Mouse (Mus musculus): ENCODE data around the gene Pck1.

Gene Pck1

DNA sequence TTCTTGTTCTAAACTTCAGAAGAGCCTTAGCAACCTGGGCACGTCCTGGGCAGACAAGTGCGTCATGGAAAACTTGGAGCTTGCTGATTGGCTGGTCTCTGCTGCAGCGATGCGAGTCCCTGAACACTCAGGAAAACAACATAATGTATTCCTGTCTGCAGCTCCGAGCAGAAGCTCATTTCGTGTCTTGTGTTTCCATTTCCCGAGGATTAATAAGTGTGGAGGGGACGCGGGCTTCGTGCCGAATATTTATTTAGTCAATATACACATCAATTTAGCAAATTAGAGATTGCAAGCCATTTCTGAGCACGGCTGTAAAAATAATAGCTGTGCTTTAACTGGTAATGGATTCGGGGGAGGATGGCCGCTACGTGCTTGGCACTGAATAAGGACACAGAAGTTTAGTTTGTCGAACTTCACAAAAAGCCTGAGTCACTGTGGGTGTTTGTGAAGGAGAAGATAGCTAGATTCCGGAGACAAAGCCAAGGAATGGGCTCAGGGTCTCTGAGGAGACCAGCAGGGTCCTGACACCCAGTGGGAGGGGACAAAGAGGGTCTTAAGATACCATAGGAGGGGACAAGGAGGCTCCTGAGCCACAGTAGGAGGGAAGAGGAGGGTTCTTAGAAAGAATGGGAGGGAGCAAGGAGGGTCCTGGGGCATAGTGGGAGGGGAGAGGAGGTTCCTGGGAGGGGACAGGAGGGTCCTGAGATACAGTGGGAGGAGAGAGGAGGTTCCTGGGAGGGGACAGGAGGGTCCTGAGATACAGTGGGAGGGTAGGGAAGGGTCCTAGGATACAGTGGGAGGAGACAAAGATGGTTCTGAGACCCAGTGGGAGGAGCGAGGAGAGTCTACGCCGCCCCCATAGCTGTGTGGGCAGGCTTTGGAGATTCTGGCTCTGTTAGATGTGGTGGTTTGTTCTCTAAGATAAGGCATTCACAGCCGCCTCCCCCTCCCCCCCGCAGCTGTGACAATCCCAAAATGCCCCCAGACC lies 21.0 kb downstream of the Pck1 start:
- in situ Hi-C loops (cut with MboI, MseI) = no loop called here

DNA sequence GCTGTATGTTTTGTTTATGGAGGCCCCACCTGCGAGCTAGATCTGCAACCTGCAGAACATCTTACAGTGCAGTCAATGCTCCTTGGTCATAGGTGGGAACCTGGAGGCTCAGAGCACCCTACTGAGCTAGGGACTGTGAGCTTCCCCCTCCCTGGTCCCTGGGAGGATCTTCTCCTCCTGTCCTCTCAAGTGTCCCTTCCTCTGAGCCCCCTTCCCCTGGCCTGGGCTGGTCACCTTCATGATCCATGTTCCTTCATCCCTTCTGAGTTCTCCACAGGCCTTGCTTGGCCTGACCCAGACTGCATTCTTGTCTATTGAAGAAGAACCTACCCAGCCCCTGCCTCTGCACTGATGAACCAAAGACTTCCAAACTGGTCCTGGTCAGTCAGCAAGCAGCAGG lies 21.7 kb downstream of the Pck1 start:
- in situ Hi-C loops (cut with MboI, MseI) = no loop called here

DNA sequence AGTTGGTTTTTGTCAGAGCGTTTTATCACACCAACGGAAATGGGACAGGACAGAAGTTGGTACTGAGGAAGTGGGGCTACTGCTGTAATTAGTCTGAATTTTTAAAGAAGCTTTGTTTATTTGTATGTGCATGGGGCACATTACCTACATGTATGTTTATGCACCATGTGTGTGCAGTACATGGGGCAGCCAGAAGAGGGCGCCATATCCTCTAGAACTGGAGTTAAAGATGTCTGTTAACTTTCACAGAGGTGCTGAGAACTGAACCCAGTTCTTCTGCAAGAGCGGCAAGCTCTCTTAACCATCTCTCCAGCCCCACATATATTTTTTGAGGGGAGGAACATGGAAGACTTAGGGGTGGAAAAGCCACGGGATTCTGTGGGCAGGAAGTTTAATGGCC lies 22.9 kb downstream of the Pck1 start:
- in situ Hi-C loops (cut with MboI, MseI) = no loop called here

DNA sequence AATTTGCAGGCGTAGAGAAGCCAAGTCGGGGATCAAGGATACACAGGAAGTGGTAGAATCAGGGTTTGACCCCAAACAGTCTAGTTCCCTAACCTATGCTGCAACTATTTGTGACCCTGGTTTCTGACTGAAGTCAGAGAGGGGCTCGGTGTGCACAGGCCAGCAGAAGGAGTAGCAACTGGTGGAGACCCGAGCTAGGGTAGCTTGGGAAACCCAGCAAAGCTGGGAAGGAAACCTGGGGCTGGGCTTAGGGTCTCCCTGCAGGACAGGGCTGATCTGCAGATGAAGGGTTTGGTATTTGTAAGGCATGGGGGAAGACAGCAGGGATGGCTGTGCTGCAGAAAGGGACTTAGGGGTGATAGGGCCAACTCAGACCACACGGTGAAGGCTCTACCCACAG lies 24.6 kb downstream of the Pck1 start:
- in situ Hi-C loops (cut with MboI, MseI) = no loop called here

DNA sequence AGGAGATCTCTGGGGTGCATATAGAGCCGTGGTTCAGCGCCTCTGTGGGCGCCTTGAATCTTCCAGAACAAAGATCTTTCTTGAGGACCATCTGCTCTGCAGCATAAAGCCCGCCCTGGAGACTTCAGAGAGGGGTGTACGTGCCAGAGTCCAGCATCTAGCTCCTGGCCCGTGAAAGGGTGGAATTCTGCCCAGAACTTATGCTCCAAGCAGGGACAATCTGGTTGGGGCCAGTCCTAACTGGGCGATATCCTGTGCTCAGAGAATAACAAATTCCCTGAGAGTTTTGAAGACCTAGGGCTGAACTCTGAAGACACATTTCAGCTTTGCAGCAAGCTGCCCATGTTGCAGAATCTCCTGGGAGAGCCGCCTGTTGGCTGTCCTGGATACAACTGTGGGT lies 25.1 kb downstream of the Pck1 start:
- in situ Hi-C loops (cut with MboI, MseI) = no loop called here

DNA sequence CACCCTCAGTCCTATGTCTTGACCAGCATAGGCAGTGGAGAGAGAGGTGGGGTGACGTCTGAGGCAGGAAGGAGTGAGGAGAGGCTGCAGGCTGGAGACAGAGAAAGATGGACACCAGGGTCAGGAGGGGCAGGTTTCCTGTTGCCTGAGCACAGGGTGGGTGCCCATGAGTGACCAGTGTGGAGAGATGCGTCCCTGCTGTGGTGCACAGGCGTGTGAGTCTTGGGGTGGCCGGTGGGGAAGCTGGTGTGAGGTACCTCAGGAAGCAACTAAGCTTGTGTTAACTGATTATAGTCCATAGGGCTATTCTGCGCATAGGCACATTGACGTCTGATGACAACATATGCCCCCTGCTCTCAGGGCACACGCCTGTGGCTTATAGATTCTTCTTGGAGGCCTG lies 26.2 kb downstream of the Pck1 start:
- in situ Hi-C loops (cut with MboI, MseI) = no loop called here

DNA sequence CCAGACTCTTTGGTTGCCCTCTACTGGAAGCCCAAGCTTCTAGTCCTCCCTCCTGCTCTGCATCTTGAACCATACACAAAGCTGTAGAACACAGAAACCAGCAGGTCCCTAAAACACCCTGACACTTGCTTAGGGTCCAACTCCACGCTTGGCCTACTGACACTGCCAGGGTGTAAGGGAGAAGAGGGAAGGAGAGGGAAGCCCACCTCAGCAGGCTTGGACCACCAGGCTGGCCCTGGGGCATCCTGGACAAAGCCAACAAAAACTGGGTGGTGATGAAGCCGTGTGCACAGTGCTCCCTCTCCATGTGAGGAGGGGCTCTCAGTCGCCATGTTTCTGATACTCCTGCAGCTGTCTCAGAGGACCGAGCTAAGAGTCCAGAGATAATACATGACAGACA lies 27.2 kb downstream of the Pck1 start:
- in situ Hi-C loops (cut with MboI, MseI) = loop anchor here (5.0 kb wide), 2 partner anchors 73 to 367 kb away; no protein-coding TSS in a partner anchor

DNA sequence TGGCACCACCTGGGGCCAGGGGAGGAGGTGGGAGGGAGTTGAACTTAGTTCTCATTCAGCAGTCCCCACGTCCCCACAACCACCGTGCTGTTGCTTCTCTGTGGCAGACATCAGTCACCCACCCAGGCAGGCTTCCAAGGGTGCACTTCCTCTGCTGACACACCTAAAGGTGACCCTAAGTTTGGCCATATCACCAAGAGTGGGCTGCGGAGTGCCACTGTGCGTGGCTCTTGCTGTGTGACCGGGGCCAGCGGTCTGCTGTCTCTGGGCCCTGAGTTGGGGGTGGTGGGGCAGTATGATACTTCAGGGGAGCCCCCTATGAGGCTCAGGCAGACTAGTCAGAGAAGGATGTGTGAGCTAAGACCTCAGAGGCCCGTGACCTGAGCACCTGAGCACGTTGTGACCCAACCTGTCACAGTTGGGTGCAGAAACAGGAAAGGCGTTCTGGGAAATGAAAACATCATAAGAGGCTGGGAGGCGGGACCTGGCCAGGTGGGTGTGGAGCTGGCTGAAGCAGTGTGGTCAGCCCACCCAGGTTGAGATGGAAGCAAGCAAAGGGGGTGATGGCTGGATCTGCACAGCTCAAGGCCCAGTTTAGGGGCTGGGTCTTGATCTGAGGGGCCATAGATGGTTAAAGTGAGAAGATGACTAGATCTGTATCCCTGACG lies 28.0 kb downstream of the Pck1 start:
- in situ Hi-C loops (cut with MboI, MseI) = loop anchor here (5.0 kb wide), 2 partner anchors 74 to 366 kb away; no protein-coding TSS in a partner anchor

DNA sequence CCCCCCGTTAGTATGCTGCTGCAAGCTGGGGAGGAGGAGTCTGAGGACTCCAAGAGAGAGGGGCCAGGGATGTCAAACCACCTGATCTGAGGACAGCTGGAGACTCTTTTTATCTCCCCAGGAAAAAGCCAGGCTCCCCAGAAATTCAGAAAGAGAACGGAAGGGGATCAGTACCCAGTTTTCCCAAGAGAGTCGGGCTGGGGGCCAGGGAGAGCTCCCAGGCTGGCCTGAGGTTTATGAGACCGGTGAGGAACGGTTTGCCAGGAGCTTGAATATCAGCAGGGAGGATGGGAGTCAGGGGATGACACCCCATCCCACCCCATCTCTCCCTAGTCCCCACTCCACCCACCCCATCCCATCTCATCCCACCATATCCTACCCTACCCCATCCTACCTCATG lies 28.6 kb downstream of the Pck1 start:
- in situ Hi-C loops (cut with MboI, MseI) = loop anchor here (5.0 kb wide), 2 partner anchors 74 to 366 kb away; no protein-coding TSS in a partner anchor

DNA sequence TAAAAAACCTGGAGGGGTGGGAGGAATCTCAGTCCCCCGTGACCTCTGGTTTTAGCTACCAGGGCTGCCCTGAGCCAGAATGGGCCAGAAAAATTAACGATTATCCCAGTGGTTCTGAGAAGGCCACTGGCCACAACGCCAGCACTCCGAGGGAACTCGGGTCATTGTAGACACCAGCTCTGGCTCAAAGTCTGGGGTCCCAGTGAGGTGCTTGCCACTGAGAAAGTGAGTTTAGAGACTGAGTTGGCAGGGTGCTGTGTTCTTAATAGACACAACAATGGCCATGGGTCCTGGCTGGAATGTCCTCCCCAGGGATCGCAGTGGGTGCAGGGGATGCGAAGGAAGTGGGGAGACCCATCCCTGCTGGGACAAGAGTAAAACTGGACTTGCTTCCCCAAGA lies 29.1 kb downstream of the Pck1 start:
- in situ Hi-C loops (cut with MboI, MseI) = loop anchor here (5.0 kb wide), 2 partner anchors 75 to 365 kb away; no protein-coding TSS in a partner anchor

DNA sequence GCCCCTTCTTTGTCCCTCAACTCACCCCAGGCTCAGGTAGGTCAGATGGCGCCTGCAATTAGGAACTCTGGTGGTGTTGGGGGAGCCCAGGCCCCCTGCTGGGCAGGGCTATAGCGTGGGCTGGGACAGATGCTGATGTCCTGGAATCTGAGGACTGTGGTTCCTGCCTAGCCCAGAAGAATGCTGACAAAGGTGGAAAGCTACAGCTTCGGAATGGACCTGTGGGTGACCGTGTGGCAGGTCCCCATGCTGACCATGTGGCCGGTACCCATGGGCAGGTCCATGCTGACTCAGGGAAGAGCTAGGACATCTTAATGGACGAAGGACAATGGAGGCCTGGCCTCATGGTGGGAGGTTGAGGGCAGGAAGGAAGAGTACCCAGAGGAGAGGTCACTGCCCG lies 29.9 kb downstream of the Pck1 start:
- in situ Hi-C loops (cut with MboI, MseI) = loop anchor here (5.0 kb wide), 2 partner anchors 75 to 365 kb away; no protein-coding TSS in a partner anchor

DNA sequence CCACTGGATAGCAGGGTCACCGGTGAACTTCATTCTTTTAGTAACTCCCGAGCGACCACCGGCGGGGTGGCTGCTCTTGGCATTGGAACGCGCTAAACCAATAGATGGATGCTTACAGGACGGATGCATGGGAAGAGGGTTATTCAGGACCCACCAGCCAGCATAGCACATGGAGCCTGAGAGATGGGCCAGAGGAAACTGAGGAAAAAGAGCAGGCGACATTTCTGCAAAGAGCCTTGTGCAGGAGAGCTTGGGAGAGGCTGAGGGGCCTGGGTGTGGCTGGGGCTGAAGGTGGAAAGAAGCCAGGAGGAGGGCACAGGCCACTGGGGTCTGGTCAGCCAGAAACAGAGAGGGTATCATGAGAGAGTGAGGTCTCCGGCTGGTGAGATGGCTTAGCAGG lies 30.5 kb downstream of the Pck1 start:
- in situ Hi-C loops (cut with MboI, MseI) = loop anchor here (5.0 kb wide), 2 partner anchors 76 to 364 kb away; no protein-coding TSS in a partner anchor

DNA sequence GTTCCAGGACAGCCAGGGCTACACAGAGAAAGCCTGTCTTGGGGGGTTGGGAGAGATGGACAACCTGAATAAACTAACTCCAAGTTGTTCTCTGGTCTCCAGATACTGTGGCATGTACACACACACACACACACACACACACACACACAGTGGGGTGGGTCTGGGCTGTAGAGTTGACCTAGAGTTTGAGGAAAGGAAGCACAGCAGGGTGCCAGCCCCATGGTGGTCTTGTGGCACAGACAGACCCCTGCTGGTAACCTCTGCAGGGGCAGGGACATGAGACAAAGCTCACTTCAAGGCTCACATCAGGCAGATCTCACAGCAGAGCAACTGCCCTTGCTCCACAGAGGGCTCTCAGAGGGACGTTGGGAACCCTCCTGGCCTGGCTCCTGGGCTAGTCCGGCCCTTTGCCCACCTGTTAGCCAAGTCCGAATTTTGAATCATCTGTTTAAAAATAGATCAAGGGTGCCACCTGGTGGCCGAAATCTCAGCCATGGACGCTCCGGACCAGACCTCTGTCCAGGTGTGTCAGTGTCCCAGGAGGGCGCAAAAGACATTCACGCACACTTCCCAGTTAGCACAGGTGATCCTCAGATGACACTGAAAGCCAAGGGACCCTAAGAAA lies 31.1 kb downstream of the Pck1 start:
- in situ Hi-C loops (cut with MboI, MseI) = loop anchor here (5.0 kb wide), 2 partner anchors 77 to 363 kb away; no protein-coding TSS in a partner anchor

DNA sequence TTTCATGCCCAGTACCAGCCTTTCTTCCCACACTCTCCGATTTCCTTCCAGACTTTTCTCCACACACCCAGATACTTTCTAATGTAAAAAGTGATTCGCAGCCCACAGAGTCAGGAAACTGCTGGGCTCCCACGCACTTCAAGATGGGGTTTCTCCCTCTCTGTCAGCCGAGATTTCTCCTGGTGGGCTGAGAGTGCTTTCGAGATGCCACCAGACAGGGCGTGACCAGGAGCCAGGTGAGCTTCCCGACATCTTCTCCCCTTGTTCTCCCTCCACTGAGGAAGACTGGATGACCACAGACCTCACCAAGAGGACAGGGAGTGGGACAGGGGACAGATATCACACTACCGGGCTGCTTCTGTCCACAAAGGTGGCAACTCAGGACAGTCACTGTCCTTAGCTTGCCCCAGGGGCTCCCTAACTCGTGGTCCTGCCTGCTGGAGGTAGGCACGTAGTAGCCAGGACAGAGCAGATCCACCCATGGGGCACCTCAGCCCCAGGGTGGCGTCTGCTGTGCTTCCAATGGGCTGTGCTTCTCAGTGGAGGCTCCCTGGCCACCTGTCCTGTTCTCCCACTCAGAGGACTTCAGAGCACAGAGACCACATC lies 31.7 kb downstream of the Pck1 start:
- in situ Hi-C loops (cut with MboI, MseI) = loop anchor here (5.0 kb wide), 2 partner anchors 77 to 363 kb away; no protein-coding TSS in a partner anchor

DNA sequence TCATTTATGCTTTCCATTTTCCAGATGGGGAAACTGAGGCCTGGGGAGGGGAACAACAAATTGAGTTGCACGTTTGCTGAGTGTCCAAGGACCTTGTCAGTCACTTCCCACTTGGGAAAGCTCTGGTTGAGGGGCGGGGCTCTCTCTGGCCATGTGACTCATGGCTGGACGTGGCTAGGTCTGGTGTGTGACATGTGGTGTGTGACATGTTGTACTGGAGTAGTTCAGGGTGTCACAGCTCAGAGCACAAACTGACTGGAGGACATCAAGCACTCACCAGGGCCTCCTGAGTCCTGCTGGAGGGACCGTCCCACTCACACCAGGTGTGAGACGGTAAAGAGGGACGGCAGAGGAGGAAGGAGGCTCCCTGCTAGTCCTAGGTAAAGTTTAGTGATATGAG lies 32.4 kb downstream of the Pck1 start:
- in situ Hi-C loops (cut with MboI, MseI) = no loop called here

DNA sequence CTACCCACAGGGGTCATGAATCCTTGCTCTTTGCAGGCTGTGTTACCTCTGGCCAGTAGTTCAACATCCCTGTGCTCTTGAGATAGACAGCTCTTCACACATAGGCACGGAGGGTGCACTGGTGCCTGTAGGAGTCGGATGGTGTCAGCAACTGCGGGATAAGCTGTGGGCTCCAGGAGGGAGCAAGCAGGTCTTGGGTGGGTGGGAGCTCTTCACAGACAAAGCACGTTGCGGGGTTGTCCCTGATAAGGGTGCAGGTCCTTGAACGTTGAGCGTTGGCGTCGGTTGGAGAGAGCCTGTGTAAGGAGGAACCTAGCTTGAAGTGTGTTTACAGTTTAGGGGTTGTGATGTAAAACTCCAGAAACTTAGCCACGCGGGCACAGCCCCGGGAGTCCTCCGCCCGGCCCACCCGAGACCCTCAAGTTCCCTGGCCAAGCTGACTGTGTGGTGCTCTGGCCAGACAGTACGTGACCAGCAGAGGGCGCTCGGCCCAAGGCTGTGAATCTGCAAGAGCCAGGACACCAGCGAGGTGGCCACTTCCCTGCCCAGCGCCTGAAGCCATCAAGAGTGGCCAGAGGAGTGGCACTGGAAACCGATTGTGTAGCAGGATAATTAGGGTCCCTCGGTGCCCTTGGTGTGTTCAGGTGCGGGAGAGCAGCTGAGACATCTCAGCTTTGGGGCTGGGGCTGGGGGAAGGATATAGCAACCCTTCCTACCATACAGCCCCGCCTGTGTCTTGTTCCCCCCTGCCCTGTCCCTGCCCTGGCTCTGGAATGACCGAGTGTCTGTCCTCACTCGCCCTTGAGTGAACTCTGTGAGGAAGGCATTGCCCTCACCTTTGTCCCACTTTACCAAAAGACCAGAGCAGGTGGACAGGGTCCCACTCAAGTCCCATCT lies 33.4 kb downstream of the Pck1 start:
- in situ Hi-C loops (cut with MboI, MseI) = no loop called here

DNA sequence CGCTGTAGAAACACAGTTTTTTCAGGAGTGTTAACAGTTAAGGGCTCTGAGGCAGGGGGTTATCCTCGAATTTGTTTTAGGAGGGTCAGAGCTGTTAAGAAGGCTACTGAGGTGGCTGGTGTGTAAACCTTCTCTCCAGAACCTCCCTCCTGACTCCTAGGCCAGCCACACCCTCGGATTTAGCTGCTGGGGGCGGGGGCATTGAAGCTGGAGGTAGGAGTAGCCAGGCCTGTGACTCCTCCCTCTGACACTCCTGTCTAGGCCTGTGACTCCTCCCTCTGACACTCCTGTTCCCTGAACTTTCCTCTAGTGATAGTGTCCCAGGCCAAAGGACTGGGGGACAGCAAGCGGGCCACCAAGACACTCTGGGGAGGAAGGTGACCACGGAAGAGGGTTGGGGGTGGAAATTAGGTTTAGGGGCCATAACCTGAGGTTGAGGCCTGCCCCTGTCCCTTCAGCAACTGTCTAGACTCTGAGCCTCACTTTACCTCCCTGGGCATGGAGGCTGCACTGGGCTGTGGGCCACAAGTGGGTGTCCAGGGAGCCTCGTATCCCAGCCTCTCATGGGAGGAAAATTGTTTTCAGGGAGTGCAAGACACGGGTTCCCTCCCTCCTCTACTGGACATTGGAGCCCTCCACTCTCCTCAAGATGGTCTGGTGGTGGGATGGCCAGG lies 34.5 kb downstream of the Pck1 start:
- in situ Hi-C loops (cut with MboI, MseI) = no loop called here

DNA sequence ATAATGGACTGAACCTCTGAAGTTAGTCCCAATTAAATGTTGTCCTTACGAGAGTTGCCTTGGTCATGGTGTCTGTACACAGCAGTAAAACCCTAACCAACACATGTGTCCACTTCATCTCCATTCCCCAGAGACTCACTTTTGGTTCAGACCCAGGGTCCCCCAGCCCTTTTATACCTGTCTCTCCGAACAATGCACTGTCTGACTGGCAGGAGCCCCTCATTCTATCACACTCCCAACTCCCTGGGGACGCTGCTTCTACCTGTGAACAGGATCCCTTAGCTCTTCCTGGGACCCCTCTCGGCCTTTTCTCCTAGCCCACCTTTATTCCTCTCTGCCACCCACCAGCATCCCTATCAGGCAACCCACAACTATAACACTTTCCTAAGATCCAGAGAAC lies 41.9 kb downstream of the Pck1 start:
- in situ Hi-C loops (cut with MboI, MseI) = no loop called here

DNA sequence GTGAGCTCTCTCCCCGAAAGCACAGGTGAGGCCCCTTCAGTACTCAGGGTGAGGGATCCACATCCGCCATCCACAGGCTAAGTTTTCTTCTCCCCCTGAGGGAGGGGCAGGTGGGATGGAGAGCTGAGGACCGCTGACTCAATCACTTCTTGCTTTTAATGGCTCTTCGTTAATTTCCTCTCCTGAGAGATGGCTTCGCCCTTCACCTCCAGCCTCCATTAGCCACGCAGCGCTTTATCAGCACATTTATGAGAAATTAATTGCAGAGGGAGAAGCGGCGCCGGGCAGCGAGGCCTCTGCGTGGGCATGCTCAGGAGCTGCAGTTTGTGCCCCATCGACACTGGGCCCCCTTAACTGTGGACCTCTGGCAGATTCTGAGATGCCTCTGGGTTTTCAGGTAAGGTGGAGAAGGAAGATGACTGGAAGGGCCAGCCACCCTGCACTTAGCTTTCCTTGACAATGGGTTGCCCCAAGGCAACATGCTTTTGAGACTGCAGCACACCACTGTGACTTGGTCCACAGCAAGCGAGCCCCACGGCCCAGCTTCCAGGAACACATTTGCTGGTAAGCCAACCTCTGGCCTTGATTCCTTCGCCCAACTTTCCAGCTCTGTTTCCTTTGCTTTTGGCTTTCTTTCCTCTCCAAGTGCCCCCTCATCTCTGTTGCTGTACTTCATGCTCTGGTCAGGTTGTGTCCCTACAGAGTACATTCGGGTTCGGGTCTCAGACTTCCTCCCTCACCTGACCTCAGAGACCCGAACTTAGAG lies 50.3 kb downstream of the Pck1 start:
- in situ Hi-C loops (cut with MboI, MseI) = loop anchor here (5.0 to 25.0 kb wide), 2 partner anchors 699 to 1409 kb away; no protein-coding TSS in a partner anchor

All from regulatory T cell (primary cell).